Mouse (Mus musculus) heart, postnatal 4 days (tissue): ENCODE data around the gene Acr. TPM values are rescaled to one million over a fixed set of nuclear protein-coding genes. Genes with fewer than 3 reads are reported as not detected.

Experiments
- DNase-seq: peaks from one replicate; pipeline ENCODE4 v3.0.0; 2021
- total RNA-seq, 2 experiments: library from RNA; stranded (reverse); gene quantifications; 2 replicates each; pipeline ENCODE4 v1.2.3; 2021

The Acr gene
- total RNA-seq, 2 experiments from 2014 or later: 0.76 to 1.3 TPM

DNA sequence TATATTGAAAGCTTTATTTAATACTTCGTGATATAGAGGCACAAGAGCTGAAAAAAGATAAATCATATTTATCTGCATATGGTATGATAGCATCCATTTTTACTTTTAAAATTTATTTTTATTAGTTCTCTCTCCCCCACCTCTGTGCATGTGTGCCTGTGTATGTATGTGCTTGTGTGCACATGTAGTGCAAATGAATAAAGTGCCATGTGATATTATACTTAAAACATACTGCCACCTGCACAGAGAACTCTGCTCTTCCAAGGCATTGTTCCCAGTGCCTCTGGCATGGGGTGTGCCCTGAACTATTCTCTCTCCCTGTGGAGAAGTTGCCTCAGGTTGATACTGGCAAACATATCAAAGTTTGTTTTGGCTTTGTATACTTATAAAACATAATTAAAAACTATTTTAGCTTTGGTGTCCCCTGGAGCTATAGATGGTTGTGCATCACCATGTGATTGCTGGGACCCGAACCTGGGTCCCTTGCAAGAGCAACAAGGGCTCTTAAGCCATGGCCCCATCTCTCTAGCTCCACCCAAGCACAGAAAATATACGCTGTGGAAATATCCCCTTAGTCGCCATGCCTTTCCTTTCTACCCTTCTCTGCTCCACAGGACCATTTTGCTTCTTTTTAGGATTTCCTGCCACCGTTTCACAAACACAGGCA is 55.0 kb downstream of the Acr start:
- DNase-seq: no peak

- peak; percentile 82 for DNase-seq
These were observed 55.5 kb downstream of the Acr start for GRCm38 (mm10) chr15:89623626-89623959.

Other genes with a start within 250 kb of the Acr start
- gene Adm2, start 245.6 kb upstream of the Acr start, total RNA-seq: not detected
- gene Miox, start 233.9 kb upstream of the Acr start, total RNA-seq: not detected
- gene Lmf2, start 212.7 kb upstream of the Acr start, total RNA-seq: 10 to 100 TPM; 54.0 to 55.5 TPM
- 10 to 100 TPM; 91.0 to 99.7 TPM for gene Ncaph2, start 212.6 kb upstream of the Acr start, total RNA-seq
- gene Sco2, start 194.5 kb upstream of the Acr start, total RNA-seq: 10 to 100 TPM; 13.6 to 14.1 TPM
- gene Tymp, start 191.3 kb upstream of the Acr start, total RNA-seq: under 1 TPM; 0.31 to 0.72 TPM
- gene Odf3b, start 189.0 kb upstream of the Acr start, total RNA-seq: under 1 TPM; 0.26 to 0.72 TPM
- not detected for gene Klhdc7b, start 183.4 kb upstream of the Acr start, total RNA-seq
- not detected for gene Syce3, start 157.8 kb upstream of the Acr start, total RNA-seq
- 100 to 1,000 TPM; 585 to 617 TPM for gene Cpt1b, start 142.5 kb upstream of the Acr start, total RNA-seq
- 1 to 10 TPM; 1.1 to 1.8 TPM for gene C730034F03Rik, start 138.7 kb upstream of the Acr start, total RNA-seq
- 10 to 100 TPM in 1 of 2 experiments, 1 to 10 TPM in 1; 2.1 to 11.6 TPM for gene Gm44502, start 138.6 kb upstream of the Acr start, total RNA-seq
- gene Chkb, start 138.4 kb upstream of the Acr start, total RNA-seq: 10 to 100 TPM; 68.2 to 94.0 TPM
- under 1 TPM; 0.10 to 0.34 TPM for gene Mapk8ip2, start 114.4 kb upstream of the Acr start, total RNA-seq
- 10 to 100 TPM; 12.0 to 14.6 TPM for gene Arsa, start 90.9 kb upstream of the Acr start, total RNA-seq
- 10 to 100 TPM; 70.0 to 73.7 TPM for gene Shank3, start 68.7 kb upstream of the Acr start, total RNA-seq
- 1 to 10 TPM; 6.9 to 8.3 TPM for gene Rabl2, start 23.6 kb downstream of the Acr start, total RNA-seq